Mouse (Mus musculus): ENCODE measurements around the gene Scmh1. TPM values are rescaled to one million over a fixed set of nuclear protein-coding genes. Genes with fewer than 3 reads are reported as not detected.

Scmh1 gene
- total RNA-seq, 2 experiments from 2014 or later: 38.6 to 45.9 TPM

GRCm38 (mm10) chr4:120556592-120556991 lies 151.5 kb downstream of the Scmh1 start:
- no peak for DNase-seq

- DNase-seq: no peak
Measured at GRCm38 (mm10) chr4:120565726-120566125, 160.6 kb downstream of the Scmh1 start.

- DNase-seq: peak; percentile 15 to 25
Measured at GRCm38 (mm10) chr4:120568005-120568404, 162.9 kb downstream of the Scmh1 start.

GRCm38 (mm10) chr4:120569025-120569424 lies 163.9 kb downstream of the Scmh1 start:
- no peak for DNase-seq

- DNase-seq: peak; percentile 95 to 96
Measured at GRCm38 (mm10) chr4:120569486-120570437, 164.7 kb downstream of the Scmh1 start, which contains the start of gene Ctps. TSS of gene Ctps (minus strand) at chr4:120570276.

- no peak for DNase-seq
Measured at GRCm38 (mm10) chr4:120570438-120571069, 165.5 kb downstream of the Scmh1 start.

- no peak for DNase-seq
Measured at GRCm38 (mm10) chr4:120571070-120571464, 166.0 kb downstream of the Scmh1 start.

GRCm38 (mm10) chr4:120571691-120572090 lies 166.6 kb downstream of the Scmh1 start:
- DNase-seq: no peak

Other genes starting within 250 kb of the Scmh1 start
- gene Edn2, start 244.1 kb upstream of the Scmh1 start, total RNA-seq (2021): not detected
- 1 to 10 TPM in 1 of 2 experiments, under 1 TPM in 1; 0.76 to 1.2 TPM for gene Foxo6, start 117.9 kb upstream of the Scmh1 start, total RNA-seq (2021)
- gene Slfnl1, start 127.0 kb downstream of the Scmh1 start, total RNA-seq (2021): under 1 TPM; 0.16 to 0.17 TPM
- gene Ctps, start 165.0 kb downstream of the Scmh1 start, total RNA-seq (2021): 10 to 100 TPM; 37.8 to 42.6 TPM
- not detected for gene Gm8439, start 183.5 kb downstream of the Scmh1 start, total RNA-seq (2021)